Mouse (Mus musculus) brain, embryonic 14.5 days (tissue): ENCODE results near the gene Osbpl9.

Experiments used
- CTCF ChIP-seq: fragments of 200-500 bp; IDR thresholded peaks from 2 replicates; pipeline ENCODE4 v1.5.1; 2012; ENCODE audit warnings: inconsistent platforms, mild to moderate bottlenecking, moderate library complexity, borderline replicate concordance; ENCODE audit not compliant: insufficient read depth, insufficient read length; ENCODE audit errors: extremely low read depth
- POLR2A ChIP-seq: fragments of 200-500 bp; IDR thresholded peaks from 2 replicates; pipeline ENCODE4 v1.6.1; 2012; ENCODE audit warnings: mild to moderate bottlenecking, inconsistent platforms, borderline replicate concordance; ENCODE audit not compliant: poor library complexity, insufficient read depth, insufficient read length, severe bottlenecking; ENCODE audit errors: extremely low read depth

- TF ChIP-seq POLR2A (no peak), CTCF (no peak)
Observed at GRCm38 (mm10) chr4:109102574-109102973, 99.5 kb downstream of the Osbpl9 start.
